Mouse (Mus musculus): ENCODE data around the gene Ddx43. TPM values are rescaled to one million over a fixed set of nuclear protein-coding genes. Genes with fewer than 3 reads are reported as not detected.

Ddx43 gene
- polyA plus RNA-seq, 1 experiment: not detected

DNA sequence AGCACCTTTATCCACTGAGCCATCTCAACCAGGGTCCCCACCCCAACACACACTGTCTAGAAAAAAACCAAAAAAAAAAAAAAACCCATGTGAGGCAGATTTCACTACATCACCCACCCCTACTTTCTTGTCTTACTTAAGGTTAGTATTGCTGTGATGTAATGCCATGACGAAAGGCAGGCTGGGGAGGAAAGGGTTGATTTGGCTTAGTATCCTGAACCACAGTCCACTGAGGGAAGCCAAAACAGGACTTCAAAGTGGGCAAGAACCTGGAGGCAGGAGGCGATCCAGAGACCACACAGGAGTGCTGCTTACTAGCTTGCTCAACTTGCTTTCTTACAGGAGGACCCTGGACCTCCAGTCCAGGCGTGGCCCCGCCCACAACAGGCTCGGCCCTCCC is 54.8 kb downstream of the Ddx43 start:
- no peaks in the 10 kb centered on the region for H3K36me3 ChIP-seq (ENCODE audit: control insufficient read depth, insufficient read depth)
- no peaks in the 10 kb centered on the region for H3K27me3 ChIP-seq (ENCODE audit: control insufficient read depth, insufficient read depth, insufficient read length)
- no peak overlapping the region for H3K4me2 ChIP-seq (ENCODE audit: low read depth)
- TF ChIP-seq MAX (IDR thresholded peaks at IDR 0.05; ENCODE audit: low read depth): no peak
- no peak for TF ChIP-seq E2F4 (IDR thresholded peaks at IDR 0.05; ENCODE audit: insufficient read depth)
- TF ChIP-seq POLR2A (IDR thresholded peaks at IDR 0.05; ENCODE audit: insufficient read length, low read depth): no peak
- no peak for TF ChIP-seq POLR2AphosphoS2 (IDR thresholded peaks at IDR 0.05; ENCODE audit: insufficient read length, low read depth)
- TF ChIP-seq USF1 (IDR thresholded peaks at IDR 0.05; ENCODE audit: low read depth): no peak
- TF ChIP-seq TCF12 (IDR thresholded peaks at IDR 0.05; ENCODE audit: insufficient read depth, poor library complexity, severe bottlenecking): no peak
- no peak for TF ChIP-seq MYOD1 (IDR thresholded peaks at IDR 0.05; ENCODE audit: control insufficient read depth in 1 of 3, insufficient read length in 2 of 3, low read depth in 2 of 3)
- TF ChIP-seq SRF (IDR thresholded peaks at IDR 0.05; ENCODE audit: control insufficient read depth, insufficient read length, low read depth): no peak
- no peak overlapping the region for H3K4me3 ChIP-seq
- H3ac ChIP-seq (ENCODE audit: control insufficient read depth, insufficient read length): no peak overlapping the region
- peaks cover 10% of the 10 kb centered on the region for H3K79me2 ChIP-seq (ENCODE audit: control insufficient read depth, insufficient read depth)

GRCm38 (mm10) chr9:78451382-78451781 is 55.8 kb downstream of the Ddx43 start:
- Histone ChIP-seq H3K27me3 (ENCODE audit: control insufficient read depth, insufficient read depth, insufficient read length) (no peaks in the 10 kb centered on the region), H3ac (ENCODE audit: control insufficient read depth, insufficient read length) (no peak overlapping the region), H3K4me3 (no peak overlapping the region), H3K79me2 (ENCODE audit: control insufficient read depth, insufficient read depth) (peaks cover 10% of the 10 kb centered on the region), H3K36me3 (ENCODE audit: control insufficient read depth, insufficient read depth) (no peaks in the 10 kb centered on the region), H3K4me2 (ENCODE audit: low read depth) (no peak overlapping the region)
- TF ChIP-seq MAX (IDR thresholded peaks at IDR 0.05; ENCODE audit: low read depth): no peak
- no peak for TF ChIP-seq MYOG (IDR thresholded peaks at IDR 0.05; ENCODE audit: control insufficient read depth in 1 of 3, insufficient read depth in 1 of 3, insufficient read length in 2 of 3, low read depth in 2 of 3)
- no peak for TF ChIP-seq USF1 (IDR thresholded peaks at IDR 0.05; ENCODE audit: low read depth)
- no peak for TF ChIP-seq POLR2A (IDR thresholded peaks at IDR 0.05; ENCODE audit: insufficient read length, low read depth)
- no peak for TF ChIP-seq MYOD1 (IDR thresholded peaks at IDR 0.05; ENCODE audit: control insufficient read depth in 1 of 3, insufficient read length in 2 of 3, low read depth in 2 of 3)
- TF ChIP-seq E2F4 (IDR thresholded peaks at IDR 0.05; ENCODE audit: insufficient read depth): no peak
- no peak for TF ChIP-seq CEBPB (IDR thresholded peaks at IDR 0.05; ENCODE audit: insufficient read depth, poor library complexity, severe bottlenecking)
- no peak for TF ChIP-seq TCF3 (IDR thresholded peaks at IDR 0.05; ENCODE audit: insufficient read length, low read depth)
- TF ChIP-seq TCF12 (IDR thresholded peaks at IDR 0.05; ENCODE audit: insufficient read depth, poor library complexity, severe bottlenecking): no peak
- no peak for TF ChIP-seq REST (IDR thresholded peaks at IDR 0.05; ENCODE audit: insufficient read depth, insufficient read length)

GRCm38 (mm10) chr9:78457026-78457425 is 61.4 kb downstream of the Ddx43 start:
- Histone ChIP-seq H3K4me3 (no peak overlapping the region), H3K4me2 (ENCODE audit: low read depth) (no peak overlapping the region), H3K27me3 (ENCODE audit: control insufficient read depth, insufficient read depth, insufficient read length) (no peaks in the 10 kb centered on the region), H3ac (ENCODE audit: control insufficient read depth, insufficient read length) (no peak overlapping the region), H3K79me2 (ENCODE audit: control insufficient read depth, insufficient read depth) (no peaks in the 10 kb centered on the region), H3K36me3 (ENCODE audit: control insufficient read depth, insufficient read depth) (peaks cover 28% of the 10 kb centered on the region)
- TF ChIP-seq MAX (IDR thresholded peaks at IDR 0.05; ENCODE audit: low read depth): no peak
- no peak for TF ChIP-seq POLR2AphosphoS2 (IDR thresholded peaks at IDR 0.05; ENCODE audit: insufficient read length, low read depth)
- no peak for TF ChIP-seq E2F4 (IDR thresholded peaks at IDR 0.05; ENCODE audit: insufficient read depth)
- TF ChIP-seq POLR2A (IDR thresholded peaks at IDR 0.05; ENCODE audit: insufficient read length, low read depth): no peak
- TF ChIP-seq REST (IDR thresholded peaks at IDR 0.05; ENCODE audit: insufficient read depth, insufficient read length): no peak

GRCm38 (mm10) chr9:78463337-78463736 is 67.8 kb downstream of the Ddx43 start:
- peaks cover 40% of the 10 kb centered on the region for H3K36me3 ChIP-seq (ENCODE audit: control insufficient read depth, insufficient read depth)
- H3ac ChIP-seq (ENCODE audit: control insufficient read depth, insufficient read length): no peak overlapping the region
- no peak for TF ChIP-seq POLR2AphosphoS2 (IDR thresholded peaks at IDR 0.05; ENCODE audit: insufficient read length, low read depth)
- no peak overlapping the region for H3K4me3 ChIP-seq
- no peak overlapping the region for H3K4me2 ChIP-seq (ENCODE audit: low read depth)
- H3K79me2 ChIP-seq (ENCODE audit: control insufficient read depth, insufficient read depth): no peaks in the 10 kb centered on the region
- H3K27me3 ChIP-seq (ENCODE audit: control insufficient read depth, insufficient read depth, insufficient read length): no peaks in the 10 kb centered on the region

DNA sequence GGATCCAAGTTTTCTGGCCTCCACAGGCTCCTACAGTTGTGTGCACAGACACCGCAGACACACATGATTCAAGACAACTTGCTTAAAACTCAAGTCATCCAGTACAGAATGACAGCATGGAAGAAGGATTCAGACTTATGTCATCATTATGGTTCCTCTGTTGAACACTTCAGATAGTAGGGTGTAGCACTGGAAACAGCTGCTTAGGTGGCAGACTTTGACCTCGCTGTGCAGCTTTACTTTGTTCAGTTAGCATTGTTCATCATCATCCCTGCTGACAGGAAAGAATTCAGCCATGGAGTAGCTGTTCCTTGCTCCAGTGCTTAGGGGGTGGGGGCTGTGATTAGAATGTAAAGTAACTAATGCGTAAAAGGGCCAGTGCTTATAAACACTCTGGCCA is 70.1 kb downstream of the Ddx43 start:
- no peak overlapping the region for H3ac ChIP-seq (ENCODE audit: control insufficient read depth, insufficient read length)
- H3K4me3 ChIP-seq: no peak overlapping the region
- H3K36me3 ChIP-seq (ENCODE audit: control insufficient read depth, insufficient read depth): peaks cover 33% of the 10 kb centered on the region
- TF ChIP-seq TCF12 (IDR thresholded peaks at IDR 0.05; ENCODE audit: insufficient read depth, poor library complexity, severe bottlenecking) (no peak), REST (IDR thresholded peaks at IDR 0.05; ENCODE audit: insufficient read depth, insufficient read length) (no peak), CEBPB (IDR thresholded peaks at IDR 0.05; ENCODE audit: insufficient read depth, poor library complexity, severe bottlenecking) (no peak), SRF (IDR thresholded peaks at IDR 0.05; ENCODE audit: control insufficient read depth, insufficient read length, low read depth) (no peak), MYOD1 (IDR thresholded peaks at IDR 0.05; ENCODE audit: control insufficient read depth in 1 of 3, insufficient read length in 2 of 3, low read depth in 2 of 3) (no peak), POLR2A (IDR thresholded peaks at IDR 0.05; ENCODE audit: insufficient read length, low read depth) (no peak), E2F4 (IDR thresholded peaks at IDR 0.05; ENCODE audit: insufficient read depth) (no peak), POLR2AphosphoS2 (IDR thresholded peaks at IDR 0.05; ENCODE audit: insufficient read length, low read depth) (no peak)
- H3K4me2 ChIP-seq (ENCODE audit: low read depth): no peak overlapping the region
- H3K27me3 ChIP-seq (ENCODE audit: control insufficient read depth, insufficient read depth, insufficient read length): no peaks in the 10 kb centered on the region
- H3K79me2 ChIP-seq (ENCODE audit: control insufficient read depth, insufficient read depth): no peaks in the 10 kb centered on the region

Other genes with a start within 250 kb of the Ddx43 start
- 28.1 TPM for gene Gsta4, start 213.0 kb upstream of the Ddx43 start, polyA plus RNA-seq (2012; fragmentation: generic; extraction: Trizol)
- gene Gsta1, start 165.1 kb upstream of the Ddx43 start, polyA plus RNA-seq (2012; fragmentation: generic; extraction: Trizol): 0.61 TPM
- gene Gm3776, start 138.6 kb upstream of the Ddx43 start, polyA plus RNA-seq (2012; fragmentation: generic; extraction: Trizol): 0.07 TPM
- 0.18 TPM for gene Gm10639, start 105.9 kb upstream of the Ddx43 start, polyA plus RNA-seq (2012; fragmentation: generic; extraction: Trizol)
- gene Omt2a, start 81.0 kb upstream of the Ddx43 start, polyA plus RNA-seq (2012; fragmentation: generic; extraction: Trizol): not detected
- gene Omt2b, start 68.2 kb upstream of the Ddx43 start, polyA plus RNA-seq (2012; fragmentation: generic; extraction: Trizol): not detected
- 0.20 TPM for gene Gsta2, start 40.0 kb upstream of the Ddx43 start, polyA plus RNA-seq (2012; fragmentation: generic; extraction: Trizol)
- not detected for gene Dppa5a, start 27.6 kb upstream of the Ddx43 start, polyA plus RNA-seq (2012; fragmentation: generic; extraction: Trizol)
- gene Ooep, start 17.1 kb upstream of the Ddx43 start, polyA plus RNA-seq (2012; fragmentation: generic; extraction: Trizol): 0.01 TPM
- 0.56 TPM for gene Cgas, start 47.5 kb downstream of the Ddx43 start, polyA plus RNA-seq (2012; fragmentation: generic; extraction: Trizol)
- 10.8 TPM for gene Mto1, start 52.4 kb downstream of the Ddx43 start, polyA plus RNA-seq (2012; fragmentation: generic; extraction: Trizol)
- 0.13 TPM for gene Gm17324, start 53.0 kb downstream of the Ddx43 start, polyA plus RNA-seq (2012; fragmentation: generic; extraction: Trizol)
- gene Eef1a1, start 93.4 kb downstream of the Ddx43 start, polyA plus RNA-seq (2012; fragmentation: generic; extraction: Trizol): 8,203 TPM
- gene Slc17a5, start 192.3 kb downstream of the Ddx43 start, polyA plus RNA-seq (2012; fragmentation: generic; extraction: Trizol): 4.7 TPM
- 5.3 TPM for gene Cd109, start 219.8 kb downstream of the Ddx43 start, polyA plus RNA-seq (2012; fragmentation: generic; extraction: Trizol)

Data from myocyte (in vitro differentiated cells).